Mouse (Mus musculus): Measurements from ENCODE around the gene Gm20662.

GRCm38 (mm10) chr9:107992197-107992596 lies 4.0 kb upstream of the Gm20662 start, which contains the start of gene Cdhr4:
- TF ChIP-seq EP300 (optimal IDR thresholded peaks at IDR 0.05) = no peak
- TF ChIP-seq CTCF (IDR thresholded peaks at IDR 0.05; ENCODE audit: low read depth) = no peak

Measured in stomach, postnatal 0 days (tissue).